Mouse (Mus musculus): ENCODE data around the gene Smtnl2. TPM values are rescaled to one million over a fixed set of nuclear protein-coding genes. Genes with fewer than 3 reads are reported as not detected.

Smtnl2 gene
- total RNA-seq, 2 experiments from 2014 or later = 3.0 to 4.4 TPM

GRCm38 (mm10) chr11:72405532-72405931 is 6.0 kb downstream of the Smtnl2 start:
- no peak for DNase-seq (ENCODE audit: low spot score in 2 of 2)

GRCm38 (mm10) chr11:72402969-72403368 is 8.5 kb downstream of the Smtnl2 start:
- no peak for DNase-seq (ENCODE audit: low spot score in 2 of 2)

GRCm38 (mm10) chr11:72402017-72402416 is 9.5 kb downstream of the Smtnl2 start:
- DNase-seq (ENCODE audit: low spot score in 2 of 2) = no peak

GRCm38 (mm10) chr11:72401068-72401467 is 10.4 kb downstream of the Smtnl2 start:
- DNase-seq (ENCODE audit: low spot score in 2 of 2) = no peak

DNA sequence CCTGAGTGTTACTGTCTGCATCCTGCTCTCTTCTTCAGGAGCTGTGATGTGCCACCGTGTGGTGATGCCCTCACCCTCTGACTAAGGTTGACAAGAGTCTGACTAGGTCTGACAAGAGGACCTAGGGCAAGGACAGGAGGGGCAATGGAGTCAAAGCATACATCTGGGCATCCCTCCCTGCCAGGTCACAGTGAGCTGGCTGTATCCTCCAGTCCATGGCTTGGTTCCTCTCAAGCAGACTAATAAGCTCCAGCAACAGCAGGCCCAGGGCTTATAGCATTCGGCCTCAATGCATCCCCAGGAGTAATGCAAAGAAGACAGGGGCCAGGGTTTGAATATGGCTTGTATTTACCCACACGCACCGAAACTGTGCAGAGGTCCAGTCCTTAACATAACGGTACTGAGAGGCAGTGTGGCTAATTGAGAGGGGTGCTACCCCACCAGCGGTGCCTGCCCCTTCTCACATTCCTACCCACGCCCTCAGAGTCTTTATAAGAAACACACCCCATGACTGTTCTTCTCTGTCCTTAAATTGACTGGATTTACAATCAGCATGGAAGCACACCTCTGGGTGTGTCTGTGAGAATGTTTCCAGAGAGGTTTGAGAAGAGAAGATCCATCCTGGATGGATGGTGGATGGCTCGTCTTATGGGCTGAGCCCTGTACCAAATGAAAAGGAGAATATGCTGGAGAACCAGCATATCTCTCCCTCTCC is 13.5 kb downstream of the Smtnl2 start:
- DNase-seq (ENCODE audit: low spot score in 2 of 2) = no peak

- DNase-seq (ENCODE audit: low spot score in 2 of 2) = peak in 1 of 2 experiments; percentile 42
Observed at GRCm38 (mm10) chr11:72397072-72397471, 14.4 kb downstream of the Smtnl2 start.

DNA sequence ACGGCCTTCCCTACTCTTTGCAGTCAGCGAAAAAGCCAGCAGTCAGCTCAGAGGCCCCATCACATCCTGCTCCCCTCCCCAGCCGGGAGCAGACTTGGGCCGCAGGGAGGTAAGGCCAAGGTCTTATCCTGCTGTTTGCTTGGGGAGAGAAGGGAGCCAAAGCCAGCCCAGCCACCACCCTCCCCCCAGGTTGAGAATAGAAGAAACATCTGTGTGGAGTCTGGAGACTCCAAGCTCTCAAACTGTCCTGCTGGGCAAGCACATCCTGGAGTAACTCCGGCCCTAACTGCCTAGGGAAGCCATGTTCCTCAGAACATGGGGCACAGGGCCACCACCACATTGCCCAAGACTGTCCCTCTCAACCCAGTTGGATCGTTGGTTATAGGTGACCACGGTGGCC is 14.9 kb downstream of the Smtnl2 start:
- no peak for DNase-seq (ENCODE audit: low spot score in 2 of 2)

GRCm38 (mm10) chr11:72395652-72396051 is 15.9 kb downstream of the Smtnl2 start:
- DNase-seq (ENCODE audit: low spot score in 2 of 2) = no peak

DNA sequence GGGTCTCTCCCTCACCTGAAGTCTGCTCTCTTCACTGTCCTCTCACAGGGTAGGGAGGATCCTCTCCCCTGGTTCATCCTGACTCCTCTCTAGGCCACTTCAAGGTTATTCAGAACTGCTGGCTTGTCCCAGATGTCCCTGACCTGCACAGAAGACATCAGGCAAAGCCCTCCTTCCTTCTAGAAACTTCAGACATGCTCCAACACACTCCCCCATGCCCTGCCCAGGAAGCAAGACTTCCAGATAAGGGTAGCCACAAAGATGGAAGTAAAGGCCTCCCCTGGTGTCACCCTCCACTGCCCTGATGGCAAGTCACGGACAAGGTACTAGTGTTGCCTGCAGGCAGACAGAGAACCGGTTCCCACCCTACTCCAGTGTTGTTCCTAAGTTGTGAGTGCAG is 16.8 kb downstream of the Smtnl2 start:
- DNase-seq (ENCODE audit: low spot score in 2 of 2) = no peak

DNA sequence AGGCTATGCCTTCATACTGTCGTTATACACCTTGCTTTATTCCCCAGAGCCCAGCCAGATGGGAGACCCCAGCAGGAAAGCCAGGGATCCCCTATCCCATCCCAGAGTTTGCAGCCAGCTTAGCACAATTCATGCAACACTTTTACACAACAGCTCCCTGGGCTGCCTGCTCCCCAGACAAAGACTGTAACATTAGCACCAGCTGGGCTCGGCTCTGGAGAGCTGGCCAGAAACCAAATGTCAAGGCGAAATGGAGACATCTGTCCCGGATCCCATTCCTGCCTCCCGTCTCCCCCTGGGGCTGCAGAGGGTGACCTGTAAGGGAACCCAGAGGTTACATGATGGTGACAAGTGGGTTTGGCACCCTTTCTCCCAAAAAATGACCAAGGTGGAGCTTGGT is 17.8 kb downstream of the Smtnl2 start:
- DNase-seq (ENCODE audit: low spot score in 2 of 2) = no peak

DNA sequence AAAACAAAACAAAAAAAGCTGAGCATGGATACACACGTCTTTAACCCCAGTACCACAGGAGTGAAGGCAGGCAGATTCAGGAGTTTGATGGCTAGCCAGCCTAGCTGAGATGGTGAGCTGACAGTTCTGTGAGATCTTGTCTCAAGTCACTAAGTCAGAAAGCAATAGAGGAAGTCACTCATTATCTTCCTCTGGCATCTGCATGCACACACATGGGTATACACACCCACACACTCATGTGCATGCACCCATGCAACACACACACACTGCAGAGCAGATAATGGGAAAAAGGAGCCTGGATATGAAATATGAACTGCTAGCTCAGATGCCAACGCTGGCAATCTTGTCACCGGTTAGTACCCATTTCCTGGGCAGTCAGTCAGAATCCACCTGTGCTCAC is 18.3 kb downstream of the Smtnl2 start:
- no peak for DNase-seq (ENCODE audit: low spot score in 2 of 2)

DNA sequence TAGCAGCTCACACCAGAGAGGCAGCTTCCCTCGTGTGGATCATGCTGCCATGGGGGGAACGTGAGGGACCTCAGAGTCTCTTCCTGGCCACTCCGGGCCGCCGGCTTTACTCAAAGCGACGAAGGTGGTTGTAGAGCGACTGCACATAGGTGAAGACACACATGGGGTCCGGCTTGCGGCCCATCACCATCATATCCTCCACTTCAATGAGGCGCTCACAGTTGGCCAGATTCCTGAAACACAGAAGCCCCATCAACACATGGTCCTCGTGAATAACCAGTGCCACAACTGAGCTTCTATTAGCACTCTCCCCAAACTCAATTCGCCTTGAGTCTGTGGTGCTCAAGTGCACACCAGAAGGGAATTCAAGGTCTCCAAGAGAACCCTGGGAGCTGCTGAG is 20.3 kb downstream of the Smtnl2 start:
- no peak for DNase-seq (ENCODE audit: low spot score in 2 of 2)

DNA sequence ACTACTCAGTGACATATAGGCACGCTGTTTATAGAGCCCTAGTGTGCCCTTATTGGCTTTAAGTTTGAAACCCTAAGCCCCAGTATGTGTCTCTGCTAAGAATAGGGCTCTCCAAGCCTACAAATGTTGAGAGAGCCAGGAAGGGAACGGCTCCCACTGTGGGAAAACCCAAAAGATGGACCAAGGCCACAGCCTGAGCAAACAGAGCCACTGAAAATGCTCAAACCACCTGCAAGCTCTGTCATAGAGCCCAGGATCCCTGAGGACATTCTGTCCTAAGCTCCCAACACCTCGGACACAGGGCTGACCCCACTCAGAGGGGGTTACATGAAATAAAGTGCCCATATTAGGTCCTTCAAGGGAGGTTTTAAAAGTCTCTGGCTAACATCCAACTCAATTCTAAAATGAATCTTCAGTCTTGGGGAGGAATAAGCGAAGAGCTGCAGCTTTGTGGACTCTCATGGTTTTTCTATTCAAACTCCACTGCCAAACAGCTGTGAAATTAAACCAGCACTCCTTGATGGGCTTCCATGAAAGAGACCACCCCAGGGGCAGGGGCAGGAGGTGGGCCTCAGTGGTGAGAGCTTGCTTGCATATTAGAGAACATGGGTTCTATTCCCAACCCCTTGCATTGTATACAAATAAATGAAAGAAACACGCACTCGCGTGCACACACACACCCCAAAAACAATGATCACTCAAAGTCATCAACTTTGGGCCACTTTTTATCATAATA is 21.9 kb downstream of the Smtnl2 start:
- DNase-seq (ENCODE audit: low spot score in 2 of 2) = no peak

DNA sequence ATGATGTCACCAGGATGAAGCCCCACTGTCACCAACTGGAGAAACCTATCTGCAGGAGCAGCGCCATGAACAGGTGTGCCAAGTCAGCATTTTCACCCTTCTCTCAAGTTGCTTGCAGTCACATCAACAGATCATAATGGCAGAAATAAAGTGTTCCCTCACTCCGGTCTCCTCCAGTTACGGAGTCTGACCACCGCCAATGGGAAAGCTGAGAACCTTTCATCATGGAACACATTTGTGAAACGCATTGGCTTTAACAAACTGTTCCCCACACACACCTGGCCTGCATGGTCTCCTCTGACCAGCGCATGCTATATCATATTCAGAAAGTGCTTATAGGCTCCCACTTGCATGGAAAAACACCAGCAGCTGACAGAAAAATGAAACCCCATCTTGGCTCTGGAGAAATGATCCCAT is 23.4 kb downstream of the Smtnl2 start:
- DNase-seq (ENCODE audit: low spot score in 2 of 2) = no peak

DNA sequence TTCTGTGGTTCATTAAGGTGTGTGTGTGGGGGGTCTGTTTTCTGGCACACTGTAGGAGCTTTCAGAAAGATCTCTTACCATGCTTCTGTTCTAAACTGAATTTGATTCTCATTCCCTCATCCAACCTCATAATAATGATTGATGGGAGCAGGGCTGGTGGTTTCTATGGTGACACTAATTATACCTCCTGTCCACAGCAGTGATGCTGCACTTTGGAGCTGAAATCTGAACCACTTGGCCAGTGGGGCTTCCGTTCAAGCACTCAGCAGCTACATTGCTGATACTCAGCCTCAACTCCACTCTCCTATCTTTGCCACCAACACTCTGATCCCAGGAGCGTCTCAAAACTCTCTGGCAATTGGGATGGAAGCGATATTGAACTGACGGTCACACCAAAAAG is 32.2 kb downstream of the Smtnl2 start:
- peak in 1 of 2 experiments; percentile 17 for DNase-seq (ENCODE audit: low spot score in 2 of 2)

DNA sequence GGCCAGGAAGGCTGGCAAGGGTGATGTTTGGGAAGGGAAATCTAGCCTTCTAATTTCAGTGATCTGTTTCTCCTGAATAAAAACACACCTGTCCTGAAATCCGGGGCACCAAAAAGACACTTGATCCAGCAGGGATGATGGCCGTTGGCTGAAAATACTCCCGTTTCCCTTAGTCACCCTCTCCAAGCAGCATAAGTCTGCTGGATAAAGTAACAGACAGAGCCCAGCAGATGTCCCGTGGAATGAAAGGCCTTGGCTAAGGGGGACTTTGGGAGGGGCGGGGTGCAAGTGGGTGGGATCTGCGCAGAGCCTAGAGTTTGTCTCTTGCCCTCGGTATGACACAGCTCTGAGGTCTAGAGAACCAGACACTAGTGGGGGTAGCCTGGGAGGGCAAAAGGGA is 33.3 kb downstream of the Smtnl2 start:
- DNase-seq (ENCODE audit: low spot score in 2 of 2) = no peak

GRCm38 (mm10) chr11:72376562-72376961 is 35.0 kb downstream of the Smtnl2 start:
- DNase-seq (ENCODE audit: low spot score in 2 of 2) = no peak

DNA sequence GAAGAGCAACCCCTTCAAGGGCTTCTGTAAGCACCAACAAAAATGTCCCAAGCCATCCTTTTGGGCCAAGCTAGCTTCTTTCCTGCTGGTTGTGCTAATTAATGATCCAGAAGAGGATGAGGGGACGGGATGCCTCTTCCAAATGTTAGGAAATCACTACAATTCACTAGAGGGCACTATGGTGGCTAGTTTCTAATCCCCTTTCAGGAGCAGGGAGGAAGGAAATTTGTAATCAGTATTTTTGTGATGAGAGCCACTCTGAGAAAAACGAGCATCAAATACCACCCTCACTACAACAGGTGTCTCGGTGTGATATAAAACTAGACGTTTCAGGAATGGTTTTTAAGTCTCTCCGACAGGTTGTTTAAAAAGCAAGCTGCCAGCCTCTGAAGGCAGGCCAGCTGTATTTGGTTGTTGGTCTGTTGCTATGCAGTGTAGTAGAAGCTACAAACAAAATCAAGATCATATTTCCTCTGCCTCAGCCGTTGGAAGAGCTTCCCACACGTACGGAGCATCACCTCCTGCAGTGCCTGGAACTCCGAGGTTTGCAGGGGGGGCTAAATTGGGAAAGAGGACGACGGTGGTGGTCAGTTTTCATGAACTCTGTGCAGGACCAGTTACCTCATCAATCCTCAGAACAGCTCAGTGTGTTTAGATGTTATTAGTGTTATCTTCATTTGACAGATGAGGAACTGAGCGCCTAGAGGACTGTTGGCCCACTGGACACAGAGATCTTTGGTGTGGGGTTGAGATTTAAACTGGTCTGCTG is 41.4 kb downstream of the Smtnl2 start:
- peak; percentile 16 to 28 for DNase-seq (ENCODE audit: low spot score in 2 of 2)

- peak; percentile 26 to 37 for DNase-seq (ENCODE audit: low spot score in 2 of 2)
Observed at GRCm38 (mm10) chr11:72367934-72368674, 43.4 kb downstream of the Smtnl2 start.

- DNase-seq (ENCODE audit: low spot score in 2 of 2) = no peak
Observed at GRCm38 (mm10) chr11:72366126-72366525, 45.4 kb downstream of the Smtnl2 start.

GRCm38 (mm10) chr11:72364526-72364925 is 47.0 kb downstream of the Smtnl2 start:
- no peak for DNase-seq (ENCODE audit: low spot score in 2 of 2)
